Mouse (Mus musculus) hindbrain, embryonic 13.5 days (tissue): Measurements from ENCODE around the gene Garem2. TPM values are rescaled to one million over a fixed set of nuclear protein-coding genes. Genes with fewer than 3 reads are reported as not detected.
"Not testable (repeated sequence)": the region's sequence is repeated elsewhere in the genome, so short reads cannot be mapped to it uniquely, and the experiment has no call there.

Experiments used
- ATAC-seq: fragments of 200-750 bp; cut with Nextera tagmentation; 2 replicates; pipeline ENCODE4 v1.8.0; 2017; ENCODE audit warnings: moderate TSS enrichment; ENCODE audit not compliant: low FRiP score
- H3K27ac ChIP-seq: fragments of 300-500 bp; sonication (generic); 2 replicates; pipeline ENCODE4 v1.5.1; 2015; ENCODE audit warnings: inconsistent platforms, mild to moderate bottlenecking, moderate library complexity
- H3K27me3 ChIP-seq: fragments of 300-500 bp; sonication (generic); 2 replicates; pipeline ENCODE4 v1.6.1; 2015; ENCODE audit warnings: mild to moderate bottlenecking, inconsistent platforms
- H3K36me3 ChIP-seq: fragments of 300-500 bp; sonication (generic); 2 replicates; pipeline ENCODE4 v1.6.1; 2015; ENCODE audit warnings: mild to moderate bottlenecking, inconsistent platforms
- H3K4me1 ChIP-seq: fragments of 300-500 bp; sonication (generic); replicated peaks from 2 replicates; pipeline ENCODE4 v1.6.1; 2015; ENCODE audit warnings: inconsistent platforms
- H3K4me2 ChIP-seq: fragments of 300-500 bp; sonication (generic); 2 replicates; pipeline ENCODE4 v1.6.1; 2015; ENCODE audit warnings: inconsistent platforms, mild to moderate bottlenecking, moderate library complexity
- H3K4me3 ChIP-seq: fragments of 300-500 bp; sonication (generic); 2 replicates; pipeline ENCODE4 v1.5.1; 2015; ENCODE audit warnings: mild to moderate bottlenecking, inconsistent platforms
- H3K9ac ChIP-seq: fragments of 300-500 bp; sonication (generic); 2 replicates; pipeline ENCODE4 v1.6.1; 2015; ENCODE audit warnings: mild to moderate bottlenecking, inconsistent platforms
- H3K9me3 ChIP-seq: fragments of 300-500 bp; sonication (generic); 2 replicates; pipeline ENCODE4 v1.6.1; 2016; ENCODE audit warnings: inconsistent platforms
- WGBS: fragments of 180-500 bp; shearing (Covaris S2); methylation state at CpG from one replicate; pipeline ENCODE4 v1.1.7; 2015; 5-methylcytosine and 5-hydroxymethylcytosine counted together
- polyA plus RNA-seq: library from polyadenylated mRNA; unstranded; fragments of >200 nt; fragmentation: Nextera tagmentation; extraction: Ambion mirVana; gene quantifications from 2 replicates; pipeline ENCODE4 v1.2.1, GENCODE M21; 2015

The Garem2 gene
- polyA plus RNA-seq = 14.0 and 15.0 TPM in 2 replicates

GRCm38 (mm10) chr5:30104841-30105667 is at the start of gene Garem2:
Garem2 (plus strand) TSS chr5:30105161.
- ATAC-seq = peak; percentile 25
- no peaks in the 10 kb centered on the region for H3K36me3 ChIP-seq
- H3K4me3 ChIP-seq = peak within 1 kb of the TSS; percentile 77
- WGBS = under 1% methylated on average over 44 of the region's 65 CpGs
- H3K27me3 ChIP-seq = 0 out of 2 replicates have a peak, but pooled peaks cover 11% of the 10 kb centered on the region
- peaks cover 51% of the 10 kb centered on the region for H3K4me1 ChIP-seq
- H3K27ac ChIP-seq = peak within 1 kb of the TSS; percentile 91
- no peaks in the 10 kb centered on the region for H3K9me3 ChIP-seq
- peak within 1 kb of the TSS; percentile 88 for H3K9ac ChIP-seq
- H3K4me2 ChIP-seq = peak within 1 kb of the TSS; percentile 96

GRCm38 (mm10) chr5:30058216-30058731 is 46.7 kb upstream of the Garem2 start:
- Histone ChIP-seq H3K9ac (no peak overlapping the region), H3K36me3 (peaks cover 26% of the 10 kb centered on the region), H3K27me3 (no peaks in the 10 kb centered on the region), H3K9me3 (no peaks in the 10 kb centered on the region), H3K4me1 (no peaks in the 10 kb centered on the region), H3K4me2 (no peak overlapping the region), H3K27ac (no peak overlapping the region), H3K4me3 (no peak overlapping the region)
- ATAC-seq = no peak
- 67% methylated on average over 6 of the region's 6 CpGs for WGBS

- not testable (repeated sequence) for H3K4me2 ChIP-seq, H3K9me3 ChIP-seq, H3K27me3 ChIP-seq, H3K9ac ChIP-seq, H3K27ac ChIP-seq, H3K4me3 ChIP-seq, ATAC-seq, H3K4me1 ChIP-seq
- peaks cover 34% of the 10 kb centered on the region for H3K36me3 ChIP-seq
- 58% methylated on average over 5 of the region's 5 CpGs for WGBS
Observed at GRCm38 (mm10) chr5:30059607-30060006, 45.4 kb upstream of the Garem2 start.

GRCm38 (mm10) chr5:30067726-30068125 is 37.2 kb upstream of the Garem2 start:
- H3K4me3 ChIP-seq = no peak overlapping the region
- ATAC-seq = no peak
- 75% methylated on average over 6 of the region's 6 CpGs for WGBS

GRCm38 (mm10) chr5:30071677-30072076 is 33.3 kb upstream of the Garem2 start:
- peaks cover 26% of the 10 kb centered on the region for H3K36me3 ChIP-seq
- WGBS = 82% methylated on average over 6 of the region's 6 CpGs
- no peak for ATAC-seq
- H3K27ac ChIP-seq = no peak overlapping the region
- peak overlapping the region; percentile 93 for H3K4me2 ChIP-seq
- H3K4me3 ChIP-seq = 0 out of 2 replicates have a peak overlapping the region, but pooled peaks have one; percentile 4
- no peaks in the 10 kb centered on the region for H3K27me3 ChIP-seq
- peaks cover 13% of the 10 kb centered on the region for H3K4me1 ChIP-seq
- no peaks in the 10 kb centered on the region for H3K9me3 ChIP-seq
- H3K9ac ChIP-seq = no peak overlapping the region

More at GRCm38 (mm10) chr5:30067726-30068125, 37.2 kb upstream of the Garem2 start:
- Histone ChIP-seq H3K9me3 (no peaks in the 10 kb centered on the region), H3K27me3 (no peaks in the 10 kb centered on the region), H3K4me1 (peaks cover 11% of the 10 kb centered on the region), H3K27ac (no peak overlapping the region), H3K4me2 (no peak overlapping the region), H3K36me3 (peaks cover 45% of the 10 kb centered on the region), H3K9ac (no peak overlapping the region)

- Histone ChIP-seq H3K9ac (peak overlapping the region; percentile 80), H3K4me3 (peak overlapping the region; percentile 72), H3K4me1 (peaks cover 13% of the 10 kb centered on the region), H3K27me3 (no peaks in the 10 kb centered on the region), H3K4me2 (peak overlapping the region; percentile 93), H3K27ac (no peak overlapping the region), H3K9me3 (no peaks in the 10 kb centered on the region), H3K36me3 (peaks cover 24% of the 10 kb centered on the region)
- ATAC-seq = no peak; the same call in 1 of the 2 replicates
- WGBS = 73% methylated on average over 3 of the region's 3 CpGs
Observed at GRCm38 (mm10) chr5:30072377-30072776, 32.6 kb upstream of the Garem2 start.

- H3K4me1 ChIP-seq = peaks cover 13% of the 10 kb centered on the region
- H3K9me3 ChIP-seq = no peaks in the 10 kb centered on the region
- WGBS = 2% methylated on average over 45 of the region's 45 CpGs
- H3K4me3 ChIP-seq = peak within 1 kb of the TSS; percentile 72
- peak within 1 kb of the TSS; percentile 93 for H3K4me2 ChIP-seq
- peak; percentile 95 for ATAC-seq
- H3K36me3 ChIP-seq = peaks cover 16% of the 10 kb centered on the region
- no peaks in the 10 kb centered on the region for H3K27me3 ChIP-seq
- H3K9ac ChIP-seq = peak within 1 kb of the TSS; percentile 80
- H3K27ac ChIP-seq = peak within 1 kb of the TSS; percentile 78
Observed at GRCm38 (mm10) chr5:30072825-30073821, 31.8 kb upstream of the Garem2 start, which contains the start of gene Tyms. Tyms (minus strand) TSS chr5:30073617.

GRCm38 (mm10) chr5:30092701-30093100 is 12.3 kb upstream of the Garem2 start:
- H3K4me2 ChIP-seq = no peak overlapping the region
- ATAC-seq = no peak
- 69% methylated on average over 13 of the region's 13 CpGs for WGBS
- no peaks in the 10 kb centered on the region for H3K27me3 ChIP-seq
- no peak overlapping the region for H3K9ac ChIP-seq
- no peaks in the 10 kb centered on the region for H3K4me1 ChIP-seq
- no peak overlapping the region for H3K4me3 ChIP-seq
- H3K27ac ChIP-seq = no peak overlapping the region
- H3K9me3 ChIP-seq = no peaks in the 10 kb centered on the region
- H3K36me3 ChIP-seq = no peaks in the 10 kb centered on the region

GRCm38 (mm10) chr5:30094399-30094798 is 10.6 kb upstream of the Garem2 start:
- no peak overlapping the region for H3K27ac ChIP-seq
- no peak for ATAC-seq
- WGBS = 65% methylated on average over 2 of the region's 2 CpGs
- H3K9me3 ChIP-seq = no peaks in the 10 kb centered on the region
- no peaks in the 10 kb centered on the region for H3K4me1 ChIP-seq
- no peak overlapping the region for H3K4me3 ChIP-seq
- H3K36me3 ChIP-seq = no peaks in the 10 kb centered on the region
- H3K27me3 ChIP-seq = no peaks in the 10 kb centered on the region
- H3K4me2 ChIP-seq = no peak overlapping the region
- H3K9ac ChIP-seq = no peak overlapping the region

GRCm38 (mm10) chr5:30095731-30096130 is 9.2 kb upstream of the Garem2 start:
- H3K9ac ChIP-seq = no peak overlapping the region
- H3K27ac ChIP-seq = no peak overlapping the region
- H3K4me2 ChIP-seq = no peak overlapping the region
- H3K27me3 ChIP-seq = no peaks in the 10 kb centered on the region
- ATAC-seq = no peak
- 76% methylated on average over 6 of the region's 6 CpGs for WGBS
- no peaks in the 10 kb centered on the region for H3K36me3 ChIP-seq
- no peaks in the 10 kb centered on the region for H3K9me3 ChIP-seq
- H3K4me3 ChIP-seq = no peak overlapping the region
- no peaks in the 10 kb centered on the region for H3K4me1 ChIP-seq

- H3K4me2 ChIP-seq = no peak overlapping the region
- H3K9ac ChIP-seq = no peak overlapping the region
- no peak for ATAC-seq
- WGBS = 95% methylated on average over 1 of the region's 1 CpGs
- no peaks in the 10 kb centered on the region for H3K4me1 ChIP-seq
- H3K4me3 ChIP-seq = no peak overlapping the region
- no peaks in the 10 kb centered on the region for H3K36me3 ChIP-seq
- H3K27me3 ChIP-seq = 0 out of 2 replicates have a peak, but pooled peaks cover 3% of the 10 kb centered on the region
- H3K27ac ChIP-seq = no peak overlapping the region
- H3K9me3 ChIP-seq = no peaks in the 10 kb centered on the region
Observed at GRCm38 (mm10) chr5:30098260-30098659, 6.7 kb upstream of the Garem2 start.

- Histone ChIP-seq H3K4me3 (no peak overlapping the region), H3K36me3 (no peaks in the 10 kb centered on the region), H3K4me2 (no peak overlapping the region), H3K9me3 (no peaks in the 10 kb centered on the region), H3K27ac (no peak overlapping the region), H3K9ac (no peak overlapping the region), H3K27me3 (0 out of 2 replicates have a peak, but pooled peaks cover 11% of the 10 kb centered on the region), H3K4me1 (peaks cover 36% of the 10 kb centered on the region)
- no peak for ATAC-seq
- 87% methylated on average over 3 of the region's 3 CpGs for WGBS
Observed at GRCm38 (mm10) chr5:30103340-30103739, 1.6 kb upstream of the Garem2 start.
